ENCODE assay signal across 19 mouse cellular contexts in genomic region chr1:132195681-132196080, GRCm38 (mm10). TPM values are rescaled to one million over a fixed set of nuclear protein-coding genes. Genes with fewer than 3 reads are reported as not detected.
DNase-seq lines count a peak whose midpoint lies in the region; ATAC-seq and TF ChIP-seq lines count a peak whose summit lies in the region.
"Had no signal": no experiment of that assay in that cellular context is flagged by ENCODE, and none has a peak within 500 bp of the region (broad histone marks: within the 10 kb centered on the region; RNA-seq: fewer than 3 reads in every experiment).

No protein-coding gene starts in this region.

- no peak overlapping the region for H3K9ac ChIP-seq in midbrain, postnatal 0 days (replicated peaks; ENCODE audit: low read length, poor library complexity, severe bottlenecking)
- H3K9ac ChIP-seq in forebrain, embryonic 13.5 days, result peak overlapping the region; percentile 55
- peak overlapping the region; percentile 31; the same call in 1 of the 2 replicates for H3K9ac ChIP-seq in limb, embryonic 13.5 days
- H3K9ac ChIP-seq in neural tube, embryonic 15.5 days (replicated peaks), result 0 out of 2 replicates have a peak overlapping the region, but pooled peaks have one; percentile 6
- no peak overlapping the region for H3K9ac ChIP-seq in liver, postnatal 0 days (replicated peaks)

- 28% methylated on average over 5 of the region's 5 CpGs for WGBS in midbrain, embryonic 10.5 days
- WGBS in midbrain, postnatal 0 days, result 30% methylated on average over 5 of the region's 5 CpGs
- 37% methylated on average over 5 of the region's 5 CpGs for WGBS in forebrain, embryonic 13.5 days
- 34% methylated on average over 5 of the region's 5 CpGs for WGBS in limb, embryonic 13.5 days
- 37% methylated on average over 5 of the region's 5 CpGs for WGBS in neural tube, embryonic 15.5 days
- WGBS in liver, postnatal 0 days (ENCODE audit: insufficient replicate concordance), result 61% methylated on average over 5 of the region's 5 CpGs

- peaks cover 96% of the 10 kb centered on the region for H3K4me1 ChIP-seq in midbrain, embryonic 10.5 days
- peaks cover 36% of the 10 kb centered on the region for H3K4me1 ChIP-seq in midbrain, postnatal 0 days (ENCODE audit: insufficient read depth, low read length)
- H3K4me1 ChIP-seq in forebrain, embryonic 13.5 days, result peaks cover 89% of the 10 kb centered on the region
- peaks cover 67% of the 10 kb centered on the region for H3K4me1 ChIP-seq in limb, embryonic 13.5 days
- H3K4me1 ChIP-seq in neural tube, embryonic 15.5 days, result peaks cover 97% of the 10 kb centered on the region
- H3K4me1 ChIP-seq in liver, postnatal 0 days (ENCODE audit: insufficient read depth), result peaks cover 5% of the 10 kb centered on the region

- no peak for TF ChIP-seq EP300 in liver, postnatal 0 days (IDR thresholded peaks at IDR 0.05; ENCODE audit: low read depth)

- TF ChIP-seq CTCF in midbrain, postnatal 0 days (IDR thresholded peaks at IDR 0.05), result no peak
- TF ChIP-seq CTCF in liver, postnatal 0 days (IDR thresholded peaks at IDR 0.05; ENCODE audit: low read depth), result no peak

- no peak for ATAC-seq in midbrain, postnatal 0 days (ENCODE audit: low FRiP score)
- ATAC-seq in forebrain, embryonic 13.5 days, result no peak
- ATAC-seq in limb, embryonic 13.5 days (ENCODE audit: low FRiP score, low read depth), result no peak
- no peak for ATAC-seq in neural tube, embryonic 15.5 days (ENCODE audit: low FRiP score)
- no peak for ATAC-seq in liver, postnatal 0 days
- ATAC-seq: activated CD4-positive, CD25-positive, alpha-beta regulatory T cell, adult 4 months had no signal

- peak overlapping the region; percentile 86 for H3K4me3 ChIP-seq in midbrain, embryonic 10.5 days
- no peak overlapping the region for H3K4me3 ChIP-seq in midbrain, postnatal 0 days (ENCODE audit: low read depth, low read length)
- H3K4me3 ChIP-seq in forebrain, embryonic 13.5 days, result 0 out of 2 replicates have a peak overlapping the region, but pooled peaks have one; percentile 5
- H3K4me3 ChIP-seq in limb, embryonic 13.5 days, result no peak overlapping the region
- H3K4me3 ChIP-seq in neural tube, embryonic 15.5 days (replicated peaks), result no peak overlapping the region
- H3K4me3 ChIP-seq in liver, postnatal 0 days (ENCODE audit: low read depth, low read length), result no peak overlapping the region

- H3K27me3 ChIP-seq in midbrain, embryonic 10.5 days (ENCODE audit: low read depth, poor library complexity, severe bottlenecking), result peaks cover 43% of the 10 kb centered on the region
- no peaks in the 10 kb centered on the region for H3K27me3 ChIP-seq in midbrain, postnatal 0 days (ENCODE audit: insufficient read depth, low read length)
- H3K27me3 ChIP-seq in forebrain, embryonic 13.5 days, result no peaks in the 10 kb centered on the region
- peaks cover 63% of the 10 kb centered on the region for H3K27me3 ChIP-seq in limb, embryonic 13.5 days
- no peaks in the 10 kb centered on the region for H3K27me3 ChIP-seq in neural tube, embryonic 15.5 days (replicated peaks)
- H3K27me3 ChIP-seq in liver, postnatal 0 days (ENCODE audit: insufficient read depth, low read length), result peaks cover 93% of the 10 kb centered on the region

- peaks cover 25% of the 10 kb centered on the region for H3K36me3 ChIP-seq in midbrain, embryonic 10.5 days
- no peaks in the 10 kb centered on the region for H3K36me3 ChIP-seq in midbrain, postnatal 0 days (ENCODE audit: insufficient read depth, low read length)
- peaks cover 5% of the 10 kb centered on the region; the same call in 1 of the 2 replicates for H3K36me3 ChIP-seq in forebrain, embryonic 13.5 days (ENCODE audit: poor library complexity, severe bottlenecking)
- no peaks in the 10 kb centered on the region for H3K36me3 ChIP-seq in limb, embryonic 13.5 days
- no peaks in the 10 kb centered on the region for H3K36me3 ChIP-seq in neural tube, embryonic 15.5 days
- H3K36me3 ChIP-seq in liver, postnatal 0 days (replicated peaks; ENCODE audit: insufficient read depth, low read length), result no peaks in the 10 kb centered on the region

- H3K4me2 ChIP-seq in midbrain, postnatal 0 days (ENCODE audit: low read depth, low read length, poor library complexity, severe bottlenecking), result no peak overlapping the region
- H3K4me2 ChIP-seq in forebrain, embryonic 13.5 days, result peak overlapping the region; percentile 76
- H3K4me2 ChIP-seq in limb, embryonic 13.5 days (replicated peaks), result no peak overlapping the region
- H3K4me2 ChIP-seq in neural tube, embryonic 15.5 days, result peak overlapping the region; percentile 68
- H3K4me2 ChIP-seq in liver, postnatal 0 days (ENCODE audit: low read depth, low read length), result no peak overlapping the region

- peak overlapping the region; percentile 100 for H3K27ac ChIP-seq in midbrain, embryonic 10.5 days (replicated peaks)
- no peak overlapping the region for H3K27ac ChIP-seq in midbrain, postnatal 0 days (ENCODE audit: low read depth, low read length)
- H3K27ac ChIP-seq in forebrain, embryonic 13.5 days, result peak overlapping the region; percentile 41
- no peak overlapping the region for H3K27ac ChIP-seq in limb, embryonic 13.5 days
- H3K27ac ChIP-seq in neural tube, embryonic 15.5 days (replicated peaks), result no peak overlapping the region
- no peak overlapping the region for H3K27ac ChIP-seq in liver, postnatal 0 days (ENCODE audit: low read depth)

- DNase-seq in midbrain, embryonic 10.5 days (ENCODE audit: low spot score), result peak; percentile 17
- no peak for DNase-seq in midbrain, postnatal 0 days (ENCODE audit: low spot score)
- DNase-seq in urinary bladder, postnatal 36 days (ENCODE audit: low spot score in 2 of 2), result no peak
- no peak for DNase-seq in gastrocnemius, adult 18-20 months (ENCODE audit: low spot score)
- no peak for DNase-seq in liver, postnatal 0 days
- DNase-seq: heart, adult 11 months; heart, postnatal 14 days; kidney, adult 11 months; lung, postnatal 36 days; spleen, adult 18-20 months had no signal

- no peaks in the 10 kb centered on the region for H3K9me3 ChIP-seq in midbrain, embryonic 10.5 days (replicated peaks)
- no peaks in the 10 kb centered on the region for H3K9me3 ChIP-seq in midbrain, postnatal 0 days (ENCODE audit: low read length)
- no peaks in the 10 kb centered on the region for H3K9me3 ChIP-seq in forebrain, embryonic 13.5 days (replicated peaks)
- H3K9me3 ChIP-seq in limb, embryonic 13.5 days, result no peaks in the 10 kb centered on the region
- no peaks in the 10 kb centered on the region for H3K9me3 ChIP-seq in neural tube, embryonic 15.5 days (replicated peaks)
- H3K9me3 ChIP-seq in liver, postnatal 0 days (ENCODE audit: low read length), result no peaks in the 10 kb centered on the region

RNA-seq across cellular contexts. Expression of gene AC124108.1, which starts 4.4 kb away (rescaled TPM):
- polyA plus RNA-seq in midbrain, embryonic 10.5 days (2016; fragmentation: Nextera tagmentation; extraction: Ambion mirVana), result 2.3 and 4.0 TPM in 2 replicates
- 3.9 and 6.9 TPM in 2 replicates for total RNA-seq in midbrain, postnatal 0 days (2014; rRNA removed)
- polyA plus RNA-seq in midbrain, postnatal 0 days (2015; fragmentation: Nextera tagmentation; extraction: Ambion mirVana), result 0.50 and 0.54 TPM in 2 replicates
- 3.4 and 3.9 TPM in 2 replicates for polyA plus RNA-seq in forebrain, embryonic 13.5 days (2015; fragmentation: Nextera tagmentation; extraction: Ambion mirVana)
- 0.19 and 0.43 TPM in 2 replicates for polyA plus RNA-seq in limb, embryonic 13.5 days (2015; fragmentation: Nextera tagmentation; extraction: Ambion mirVana)
- polyA plus RNA-seq in neural tube, embryonic 15.5 days (2015; fragmentation: Nextera tagmentation; extraction: Ambion mirVana), result 1.4 and 1.6 TPM in 2 replicates
- not detected for total RNA-seq in gastrocnemius, adult 18-20 months (2021)
- polyA plus RNA-seq in liver, postnatal 0 days (2015; fragmentation: Nextera tagmentation; extraction: Ambion mirVana), result not detected in 2 replicates
- total RNA-seq: CH12.LX; heart, postnatal 14 days; neutrophil, adult 5-6 weeks had no signal
- polyA plus RNA-seq: activated CD4-positive, CD25-positive, alpha-beta regulatory T cell, adult 4 months had no signal

RNA-seq across cellular contexts. Expression of gene Lemd1, which starts 4.5 kb away (rescaled TPM):
- polyA plus RNA-seq in midbrain, embryonic 10.5 days (2016; fragmentation: Nextera tagmentation; extraction: Ambion mirVana), result 6.2 and 8.4 TPM in 2 replicates
- 9.3 and 12.6 TPM in 2 replicates for total RNA-seq in midbrain, postnatal 0 days (2014; rRNA removed)
- 11.3 and 12.6 TPM in 2 replicates for polyA plus RNA-seq in midbrain, postnatal 0 days (2015; fragmentation: Nextera tagmentation; extraction: Ambion mirVana)
- polyA plus RNA-seq in forebrain, embryonic 13.5 days (2015; fragmentation: Nextera tagmentation; extraction: Ambion mirVana), result 14.3 and 17.0 TPM in 2 replicates
- polyA plus RNA-seq in limb, embryonic 13.5 days (2015; fragmentation: Nextera tagmentation; extraction: Ambion mirVana), result 0.69 and 1.1 TPM in 2 replicates
- 16.9 and 17.6 TPM in 2 replicates for polyA plus RNA-seq in neural tube, embryonic 15.5 days (2015; fragmentation: Nextera tagmentation; extraction: Ambion mirVana)
- total RNA-seq in gastrocnemius, adult 18-20 months (2021), result not detected
- not detected in 2 replicates for polyA plus RNA-seq in liver, postnatal 0 days (2015; fragmentation: Nextera tagmentation; extraction: Ambion mirVana)
- total RNA-seq: CH12.LX; heart, postnatal 14 days; neutrophil, adult 5-6 weeks had no signal
- polyA plus RNA-seq: activated CD4-positive, CD25-positive, alpha-beta regulatory T cell, adult 4 months had no signal

RNA-seq across cellular contexts. Expression of gene Gm10188, which starts 33.9 kb away (rescaled TPM):
- 0.23 and 0.46 TPM in 2 replicates for polyA plus RNA-seq in midbrain, embryonic 10.5 days (2016; fragmentation: Nextera tagmentation; extraction: Ambion mirVana)
- not detected in 2 replicates for total RNA-seq in midbrain, postnatal 0 days (2014; rRNA removed)
- 0.22 TPM in 1 of 2 replicates, not detected in the other for polyA plus RNA-seq in midbrain, postnatal 0 days (2015; fragmentation: Nextera tagmentation; extraction: Ambion mirVana)
- 1.0 and 1.1 TPM in 2 replicates for polyA plus RNA-seq in forebrain, embryonic 13.5 days (2015; fragmentation: Nextera tagmentation; extraction: Ambion mirVana)
- not detected in 2 replicates for polyA plus RNA-seq in limb, embryonic 13.5 days (2015; fragmentation: Nextera tagmentation; extraction: Ambion mirVana)
- polyA plus RNA-seq in neural tube, embryonic 15.5 days (2015; fragmentation: Nextera tagmentation; extraction: Ambion mirVana), result 0.50 and 0.59 TPM in 2 replicates
- not detected for total RNA-seq in gastrocnemius, adult 18-20 months (2021)
- polyA plus RNA-seq in liver, postnatal 0 days (2015; fragmentation: Nextera tagmentation; extraction: Ambion mirVana), result not detected in 2 replicates
- total RNA-seq: CH12.LX; heart, postnatal 14 days; neutrophil, adult 5-6 weeks had no signal
- polyA plus RNA-seq: activated CD4-positive, CD25-positive, alpha-beta regulatory T cell, adult 4 months; cerebellum, adult 2 months; embryonic facial prominence, embryonic 11.5 days; limb, embryonic 14.5 days had no signal

RNA-seq across cellular contexts. Expression of gene Cdk18, which starts 56.2 kb away (rescaled TPM):
- 0.68 and 0.72 TPM in 2 replicates for polyA plus RNA-seq in midbrain, embryonic 10.5 days (2016; fragmentation: Nextera tagmentation; extraction: Ambion mirVana)
- 3.5 and 7.2 TPM in 2 replicates for total RNA-seq in midbrain, postnatal 0 days (2014; rRNA removed)
- polyA plus RNA-seq in midbrain, postnatal 0 days (2015; fragmentation: Nextera tagmentation; extraction: Ambion mirVana), result 2.4 and 3.1 TPM in 2 replicates
- polyA plus RNA-seq in forebrain, embryonic 13.5 days (2015; fragmentation: Nextera tagmentation; extraction: Ambion mirVana), result 0.23 and 0.59 TPM in 2 replicates
- polyA plus RNA-seq in limb, embryonic 13.5 days (2015; fragmentation: Nextera tagmentation; extraction: Ambion mirVana), result 2.7 and 3.6 TPM in 2 replicates
- 0.68 and 1.6 TPM in 2 replicates for polyA plus RNA-seq in neural tube, embryonic 15.5 days (2015; fragmentation: Nextera tagmentation; extraction: Ambion mirVana)
- 1 to 10 TPM; 5.0 to 6.1 TPM for total RNA-seq in gastrocnemius, adult 18-20 months (2021)
- 3.5 and 4.5 TPM in 2 replicates for polyA plus RNA-seq in liver, postnatal 0 days (2015; fragmentation: Nextera tagmentation; extraction: Ambion mirVana)
- total RNA-seq: neutrophil, adult 5-6 weeks had no signal
- polyA plus RNA-seq: activated CD4-positive, CD25-positive, alpha-beta regulatory T cell, adult 4 months had no signal

Comparison
In these comparisons a context has a peak if more than half of its experiments do, and no peak if none do; other contexts are left out.
1. H3K27ac ChIP-seq: peak in midbrain, embryonic 10.5 days (single experiment) and forebrain, embryonic 13.5 days (single experiment); none in midbrain, postnatal 0 days (single experiment), limb, embryonic 13.5 days (single experiment), neural tube, embryonic 15.5 days (single experiment) and liver, postnatal 0 days (single experiment).
2. H3K4me3 ChIP-seq: peak in midbrain, embryonic 10.5 days (single experiment) and forebrain, embryonic 13.5 days (single experiment); none in midbrain, postnatal 0 days (single experiment), limb, embryonic 13.5 days (single experiment), neural tube, embryonic 15.5 days (single experiment) and liver, postnatal 0 days (single experiment).
3. H3K4me2 ChIP-seq: peak in forebrain, embryonic 13.5 days (single experiment) and neural tube, embryonic 15.5 days (single experiment); none in midbrain, postnatal 0 days (single experiment), limb, embryonic 13.5 days (single experiment) and liver, postnatal 0 days (single experiment).
4. H3K9ac ChIP-seq: peak in forebrain, embryonic 13.5 days (single experiment), limb, embryonic 13.5 days (single experiment) and neural tube, embryonic 15.5 days (single experiment); none in midbrain, postnatal 0 days (single experiment) and liver, postnatal 0 days (single experiment).